Mouse (Mus musculus): ENCODE measurements around the gene Ucn.

Ucn gene

DNA sequence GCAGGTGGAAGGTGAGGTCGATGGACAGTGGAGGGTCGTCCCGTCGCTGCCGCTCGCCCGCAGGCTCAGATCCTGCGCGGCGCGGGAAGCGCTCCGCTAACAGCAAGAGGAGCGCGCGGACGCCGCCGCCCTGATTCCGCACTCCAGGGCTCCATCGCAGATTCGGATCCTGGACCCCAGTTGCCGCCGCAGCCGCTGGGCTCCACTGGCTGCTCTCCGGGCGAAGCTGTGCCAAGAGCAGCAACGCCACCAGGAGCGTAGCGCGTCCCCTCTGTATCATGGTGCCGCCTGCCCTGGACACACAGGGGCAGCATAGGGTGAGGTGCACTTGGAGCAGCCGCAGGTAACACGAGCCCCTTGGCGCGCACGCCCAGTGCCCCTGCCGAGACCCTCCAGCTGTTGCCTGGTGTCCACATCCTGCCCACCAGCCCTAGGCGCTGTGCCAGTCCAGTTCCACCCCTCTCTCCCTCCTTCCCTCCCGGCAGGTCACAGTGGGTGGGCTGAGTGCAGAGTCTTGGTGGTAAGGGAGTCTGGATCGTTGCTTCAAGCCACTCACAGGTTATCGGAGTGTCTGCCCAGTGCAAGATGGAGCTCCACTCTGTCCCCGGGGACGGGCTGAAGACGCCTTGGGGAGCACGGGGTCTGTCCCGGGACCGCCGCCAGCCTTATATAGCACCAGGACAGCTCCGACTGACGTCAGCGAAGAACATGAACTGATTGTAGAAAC, at the start of gene Ucn:
Gene Ucn (minus strand): TSS at position 589 of the 727 bp plus-strand sequence.
- DNase-seq (ENCODE audit: low spot score), result no peak

DNA sequence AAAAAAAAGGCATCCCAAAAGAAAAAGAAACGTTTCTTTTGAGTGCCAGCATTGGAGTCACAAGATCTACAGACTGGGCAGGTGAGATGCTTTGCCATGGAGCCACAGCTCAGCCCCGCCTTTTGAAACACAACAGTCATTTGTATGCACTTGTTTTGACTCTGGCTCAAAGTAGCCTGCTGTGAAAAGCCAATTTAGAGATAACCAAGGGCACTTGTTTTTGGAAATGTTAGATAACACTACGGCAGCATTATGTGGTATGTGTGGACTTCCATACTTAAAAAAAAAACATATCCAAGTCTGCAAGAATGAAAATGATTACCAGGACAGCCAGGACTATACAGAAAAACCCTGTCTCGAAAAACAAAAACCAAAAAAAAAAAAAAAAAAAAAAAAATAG, 45.0 kb upstream of the Ucn start:
- DNase-seq (ENCODE audit: low spot score), result no peak

DNA sequence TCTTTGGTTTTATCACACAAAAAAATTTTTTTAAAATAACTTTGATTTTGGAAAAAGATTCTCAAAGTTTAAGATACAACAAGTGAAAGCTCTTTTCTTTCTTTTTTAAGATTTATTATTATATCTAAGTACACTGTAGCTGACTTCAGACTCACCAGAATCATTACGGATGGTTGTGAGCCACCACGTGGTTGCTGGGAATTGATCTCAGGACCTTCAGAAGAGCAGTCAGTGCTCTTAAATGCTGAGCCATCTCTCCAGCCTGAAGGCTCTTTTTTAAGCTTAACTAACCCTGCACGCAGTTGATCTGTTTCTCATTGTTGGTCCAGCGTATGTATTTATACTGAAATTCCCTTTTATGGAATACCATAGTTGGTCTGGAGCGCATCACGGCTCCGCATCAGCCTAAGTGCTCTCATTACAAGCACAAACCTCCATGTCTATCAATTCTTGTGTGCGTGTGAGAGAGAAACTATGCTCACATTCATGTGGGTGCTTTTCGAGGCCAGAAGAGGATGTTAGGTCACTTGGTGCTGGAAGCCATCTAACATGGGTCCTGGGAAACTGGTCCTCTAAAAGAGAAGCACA, 42.6 kb upstream of the Ucn start:
- no peak for DNase-seq (ENCODE audit: low spot score)

DNA sequence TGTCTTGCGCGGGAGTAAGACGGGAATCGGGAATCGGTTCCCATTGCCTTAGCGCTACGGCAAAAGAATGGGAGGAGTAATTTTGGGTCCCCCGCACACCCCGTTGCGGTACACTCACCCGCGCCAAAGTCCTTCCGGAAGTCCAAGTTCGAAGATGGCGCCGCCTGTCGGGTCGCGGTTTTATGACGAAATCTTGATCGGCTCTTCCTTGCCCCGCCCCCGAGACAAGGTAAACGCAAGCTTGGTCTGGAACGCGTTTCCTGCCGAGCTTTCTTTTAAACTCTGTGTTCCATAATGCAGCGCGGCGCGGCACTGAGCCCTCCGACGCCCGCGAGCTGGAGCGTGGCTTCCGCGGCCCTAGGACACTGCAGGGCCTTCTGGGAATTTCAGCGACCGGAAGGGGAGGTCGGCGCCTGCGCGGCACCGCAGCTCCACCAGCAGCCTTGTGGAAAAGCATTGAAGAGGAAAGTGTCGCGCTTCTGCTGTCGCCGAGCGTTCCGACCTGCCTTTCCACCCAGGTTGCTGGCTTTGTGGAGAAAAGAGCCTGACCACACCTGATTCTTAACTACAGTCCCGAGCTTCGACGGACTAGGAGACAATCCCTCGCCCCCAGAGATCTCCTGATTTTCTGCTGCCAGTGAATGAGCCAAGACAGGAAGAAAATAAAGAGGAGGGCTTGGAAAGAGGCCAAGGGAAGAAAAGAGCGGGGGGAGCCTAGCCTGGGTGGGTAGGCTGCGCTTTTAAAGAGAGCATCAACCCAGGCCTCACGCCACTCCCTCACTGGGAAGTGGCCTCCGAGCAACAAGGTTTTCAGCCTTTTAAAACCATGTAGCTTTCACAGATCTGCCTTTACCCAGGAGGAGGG, 41.4 kb upstream of the Ucn start, which contains the start of the genes Gm29609 and Gtf3c2:
Gene Gm29609 (minus strand): TSS at position 146 of the 865 bp plus-strand sequence.
Gene Gtf3c2 (minus strand): TSS at position 379 of the 865 bp plus-strand sequence.
- DNase-seq (ENCODE audit: low spot score), result peak; percentile 94

DNA sequence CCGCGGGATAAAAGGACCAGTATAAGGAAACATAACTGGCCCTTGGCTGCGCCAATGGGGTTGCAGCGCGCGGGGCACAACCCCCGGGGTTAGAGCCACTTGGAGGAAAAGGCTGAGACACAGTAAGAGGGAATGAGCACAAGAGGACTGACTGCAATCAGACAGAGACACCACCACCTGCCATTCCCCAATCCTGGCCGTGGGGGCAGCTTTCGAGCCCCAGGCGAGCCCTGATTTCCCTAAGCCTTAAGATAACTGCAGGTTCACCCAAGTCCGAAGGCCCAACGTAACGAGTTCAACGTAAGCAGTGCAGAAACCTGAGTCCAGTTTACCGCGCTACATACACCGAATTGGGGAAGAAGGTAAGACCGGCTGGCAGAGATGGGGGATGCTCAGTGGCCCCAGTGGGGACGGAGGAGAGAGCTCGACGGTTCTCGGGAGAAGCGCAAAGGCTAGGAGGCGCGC, 40.7 kb upstream of the Ucn start:
- no peak for DNase-seq (ENCODE audit: low spot score)

DNA sequence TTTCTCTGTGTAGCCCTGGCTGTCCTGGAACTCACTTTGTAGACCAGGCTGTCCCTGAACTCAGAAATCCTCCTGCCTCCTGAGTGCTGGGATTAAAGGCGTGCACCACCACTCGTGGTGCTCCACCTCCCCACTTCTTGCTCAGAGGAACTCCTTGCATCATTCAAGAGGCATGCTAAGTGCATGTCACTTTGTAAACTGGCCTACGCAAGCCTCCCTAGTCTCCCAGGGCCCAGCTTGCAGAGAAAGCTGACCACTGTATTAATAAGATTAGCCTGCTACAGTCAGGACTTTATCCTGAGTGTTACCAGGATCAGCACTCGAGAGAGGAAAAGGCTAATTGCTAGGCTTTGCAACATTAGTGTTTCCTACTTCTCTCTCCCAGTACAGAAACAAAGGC, 30.0 kb upstream of the Ucn start:
- DNase-seq (ENCODE audit: low spot score), result peak; percentile 25

DNA sequence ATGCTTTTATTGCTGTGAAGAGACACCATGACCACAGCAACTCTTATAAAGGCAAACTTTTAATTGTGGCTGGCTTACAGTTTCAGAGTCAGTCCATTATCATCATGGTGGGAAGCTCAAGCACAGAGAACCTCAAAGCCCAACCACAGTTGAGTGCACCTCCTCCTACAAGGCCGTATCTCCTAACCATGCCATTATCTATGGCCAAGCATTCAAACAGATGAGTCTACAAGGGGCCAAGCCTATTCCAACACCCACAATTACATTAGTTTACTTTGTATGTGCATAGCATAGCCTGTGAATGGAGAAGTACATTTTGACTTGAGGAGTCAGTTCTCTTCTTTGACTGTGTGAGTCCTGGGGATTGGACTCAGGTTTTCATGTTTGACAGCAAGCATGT, 26.2 kb upstream of the Ucn start:
- no peak for DNase-seq (ENCODE audit: low spot score)

DNA sequence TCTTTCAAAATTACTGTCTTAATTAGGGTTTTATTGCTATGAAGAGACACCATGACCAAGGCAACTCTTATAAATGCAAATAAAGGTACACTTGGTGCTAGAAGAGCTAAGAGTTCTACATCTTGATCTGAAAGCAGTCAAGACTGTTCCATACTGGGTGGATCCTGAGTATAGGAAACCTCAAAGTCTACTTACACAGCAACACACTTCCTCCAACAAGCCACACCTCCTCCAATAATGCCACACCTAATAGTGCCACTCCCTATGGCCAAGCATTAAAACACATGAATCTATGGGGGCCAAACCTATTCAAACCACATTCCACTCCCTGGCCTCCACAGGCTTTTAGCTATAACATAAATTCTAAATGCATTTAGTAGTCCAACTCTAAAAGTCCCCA, 23.8 kb upstream of the Ucn start:
- no peak for DNase-seq (ENCODE audit: low spot score)

DNA sequence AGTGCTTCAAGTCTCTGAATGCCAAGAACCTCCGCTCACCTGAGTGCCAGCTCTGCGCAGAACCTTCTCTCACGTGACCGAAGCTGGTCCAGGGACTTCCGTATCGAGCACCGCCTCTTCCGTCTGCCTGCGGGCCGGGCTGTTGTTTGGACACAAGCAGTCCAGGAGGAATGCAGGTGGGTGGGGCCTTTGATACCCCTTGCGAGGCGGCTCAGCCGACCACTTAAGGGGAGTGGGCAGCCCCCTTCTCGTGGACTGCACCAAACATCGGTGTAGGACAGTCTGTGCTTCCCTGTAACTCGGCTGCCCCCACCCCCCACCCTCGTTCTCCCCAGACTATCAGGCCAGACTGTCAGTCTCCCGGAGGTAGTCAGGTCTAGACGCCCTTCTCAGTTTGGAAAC, 15.5 kb upstream of the Ucn start, which contains the start of gene Mpv17:
Gene Mpv17 (minus strand): TSS at position 100 of the 402 bp plus-strand sequence.
- peak; percentile 88 for DNase-seq (ENCODE audit: low spot score)

DNA sequence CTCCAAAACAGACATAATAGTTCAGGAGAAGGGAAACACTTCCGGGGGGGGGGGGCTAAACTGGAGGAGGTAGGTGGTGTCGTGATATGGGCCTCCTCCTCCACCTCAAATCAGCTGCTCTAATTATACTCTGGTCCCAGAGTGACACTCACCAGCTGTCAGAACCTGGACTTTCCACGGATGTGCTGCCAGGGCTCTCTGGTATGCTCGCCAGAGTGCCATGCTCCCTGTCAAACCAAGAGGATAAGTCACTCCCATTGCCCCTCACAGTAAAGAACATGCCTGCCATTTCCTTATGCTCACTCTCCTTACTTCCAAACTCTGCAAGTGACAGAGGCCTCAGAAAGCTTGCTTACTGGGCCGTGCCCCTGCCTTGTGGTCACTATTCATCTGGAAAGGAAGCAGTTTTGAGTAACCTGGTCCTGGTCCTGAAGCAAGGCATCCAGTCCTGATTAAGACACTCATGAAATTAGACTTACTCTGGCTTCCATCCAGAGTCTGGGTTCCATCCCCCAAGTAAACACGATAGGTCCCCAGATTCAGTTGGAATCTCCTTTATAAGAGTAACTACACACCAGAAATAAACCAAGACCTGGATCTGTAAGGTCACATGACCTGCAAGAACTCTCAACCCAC, 15.0 kb upstream of the Ucn start:
- no peak for DNase-seq (ENCODE audit: low spot score)

DNA sequence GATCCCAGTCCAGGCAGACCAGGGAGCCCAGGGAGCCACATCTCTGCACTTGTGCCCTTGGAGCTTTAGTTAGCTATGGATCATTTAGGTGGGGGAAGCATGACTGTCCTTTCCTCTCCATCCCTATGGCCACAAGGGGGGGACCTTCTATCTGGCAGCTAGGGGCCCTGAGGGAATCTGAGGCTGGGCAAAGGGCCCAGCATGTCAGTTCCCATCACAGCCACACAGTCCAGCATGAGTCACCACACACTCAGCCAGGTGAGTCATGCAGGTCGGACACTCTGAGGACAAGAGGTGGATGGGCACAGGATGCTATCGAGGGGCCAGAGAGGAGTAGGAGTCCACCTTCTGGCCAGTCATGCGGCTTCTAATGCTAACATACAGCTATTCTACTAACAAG, 13.1 kb upstream of the Ucn start:
- no peak for DNase-seq (ENCODE audit: low spot score)

DNA sequence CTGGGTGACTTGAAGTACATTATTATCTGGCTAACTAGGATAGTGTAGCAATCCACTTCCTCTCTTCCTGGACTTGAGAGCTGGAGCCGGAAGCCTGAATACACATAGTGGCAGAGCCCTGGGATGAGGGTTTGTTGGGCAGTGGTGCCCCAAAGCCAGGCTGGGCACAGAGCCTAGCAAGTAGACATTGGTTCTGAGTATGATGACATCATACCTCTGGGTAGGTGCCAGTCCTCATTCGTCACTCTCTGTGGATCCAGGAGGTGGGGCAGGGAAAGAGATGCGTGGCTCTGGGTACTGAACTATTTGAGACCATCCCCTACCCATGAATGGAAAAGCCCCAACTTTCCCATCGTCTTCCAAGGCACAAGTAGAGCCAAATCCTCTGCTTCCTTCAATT, 11.2 kb upstream of the Ucn start:
- DNase-seq (ENCODE audit: low spot score), result no peak

DNA sequence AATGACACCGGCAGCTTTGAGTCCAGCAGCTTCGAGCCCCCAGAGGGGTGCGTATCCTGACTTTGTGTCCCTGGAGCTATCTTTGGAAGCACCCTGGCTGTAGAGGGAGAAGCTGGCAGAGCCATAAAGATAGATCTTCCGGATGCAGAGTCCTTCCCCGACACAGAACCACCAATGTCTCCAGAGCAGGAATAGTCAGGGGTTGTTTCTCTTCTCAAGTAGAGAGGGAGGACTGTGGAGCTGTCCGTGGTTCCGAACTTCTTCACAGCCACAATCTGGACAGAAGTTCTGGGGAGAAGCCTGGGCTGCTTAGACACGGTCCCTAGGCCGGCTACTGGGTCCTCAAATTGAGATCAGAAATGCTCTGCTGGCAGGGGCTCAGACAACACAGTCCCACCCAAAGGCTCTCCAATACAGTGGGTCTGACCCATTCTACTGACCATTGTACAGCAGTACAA, 368 bp upstream of the Ucn start:
- no peak for DNase-seq (ENCODE audit: low spot score)

DNA sequence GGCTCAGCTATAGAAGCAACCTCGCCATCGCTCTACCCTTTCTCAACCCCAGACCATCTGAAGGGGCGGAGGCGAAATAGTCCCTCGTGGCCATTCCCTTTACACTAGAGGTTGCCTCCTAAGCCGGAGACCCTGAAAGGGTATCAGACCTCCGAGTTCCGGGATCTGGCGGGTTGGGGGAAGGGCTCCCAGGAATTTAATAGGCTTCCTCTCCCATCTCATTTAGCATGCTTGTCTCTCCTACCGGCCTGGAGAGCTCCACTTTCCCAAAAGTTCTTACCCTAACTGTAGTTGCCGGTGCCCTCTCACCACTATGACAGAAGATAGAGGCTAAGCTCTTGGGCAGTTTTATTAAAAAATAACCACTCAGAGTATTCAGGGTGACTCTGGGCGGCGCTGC, 971 bp downstream of the Ucn start:
- DNase-seq (ENCODE audit: low spot score), result no peak

DNA sequence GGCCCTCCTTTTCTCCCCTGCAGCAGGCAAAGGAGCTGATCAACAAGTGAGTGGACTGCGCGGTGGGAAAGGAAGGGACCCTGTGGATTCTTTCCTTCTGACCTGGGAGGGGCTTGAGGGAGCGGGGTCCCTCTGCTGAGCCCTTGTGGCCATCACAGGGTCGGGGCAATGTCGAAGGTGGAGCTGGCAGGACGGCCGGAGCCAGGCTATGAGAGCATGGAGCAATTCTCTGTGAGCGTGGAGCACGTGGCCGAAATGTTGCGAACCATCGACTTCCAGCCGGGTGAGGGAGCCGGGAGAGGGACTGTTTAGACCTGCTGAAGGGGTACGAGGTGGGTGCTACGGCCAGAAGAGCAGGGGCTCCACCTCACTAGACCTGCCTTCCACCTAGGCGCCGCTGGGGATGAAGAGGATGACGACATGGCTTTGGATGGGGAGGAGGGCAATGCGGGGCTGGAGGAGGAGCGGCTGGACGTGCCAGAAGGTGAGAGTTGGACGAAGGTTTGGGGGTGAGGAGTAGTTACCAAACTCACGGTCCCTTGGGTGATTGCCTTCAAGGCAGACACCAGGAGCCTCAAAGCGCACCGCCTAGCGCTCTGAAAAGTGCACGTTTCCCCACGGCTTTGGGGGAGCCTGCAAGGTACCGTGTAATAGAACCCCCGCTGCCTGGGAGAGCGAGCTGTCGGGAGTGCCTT, 1.8 kb downstream of the Ucn start:
- no peak for DNase-seq (ENCODE audit: low spot score)

DNA sequence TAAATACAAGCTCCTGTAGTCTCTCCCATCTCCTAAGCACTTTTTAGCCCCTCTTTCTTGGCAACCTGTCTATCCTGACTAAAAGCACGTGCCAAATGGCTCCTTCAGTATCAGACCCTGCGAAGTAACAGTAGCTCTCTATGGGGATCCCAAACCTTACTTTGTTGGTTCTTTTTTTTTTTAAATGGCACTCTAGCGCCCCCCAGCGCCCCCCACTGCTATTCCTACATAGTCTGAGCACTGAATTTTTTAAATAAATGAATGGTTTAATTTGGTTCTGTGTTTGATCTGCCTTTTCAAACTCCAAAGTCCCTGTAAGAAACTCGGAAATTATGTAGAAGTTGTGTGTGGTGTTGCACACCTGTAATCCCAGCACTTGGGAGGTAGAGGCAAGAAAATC, 12.6 kb downstream of the Ucn start:
- no peak for DNase-seq (ENCODE audit: low spot score)

DNA sequence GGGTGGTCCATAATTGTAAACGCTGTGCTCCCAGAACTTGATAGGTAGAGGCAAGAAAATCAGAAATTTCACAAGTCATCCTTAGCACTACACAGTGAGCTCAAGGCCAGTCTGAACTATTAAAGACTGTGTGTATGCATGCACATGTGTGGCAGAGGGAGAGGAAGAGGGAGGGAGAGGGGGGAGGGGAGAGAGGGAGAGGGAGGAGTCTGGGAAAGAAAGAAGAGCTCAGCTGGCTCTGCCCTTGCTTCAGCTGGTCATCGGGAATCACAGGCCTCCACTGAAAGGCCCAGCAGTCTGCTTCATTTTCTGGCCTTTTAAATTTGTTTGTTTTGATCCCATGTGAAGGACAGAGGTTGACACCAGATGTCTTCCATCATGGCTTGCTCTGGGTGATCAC, 15.1 kb downstream of the Ucn start:
- no peak for DNase-seq (ENCODE audit: low spot score)

DNA sequence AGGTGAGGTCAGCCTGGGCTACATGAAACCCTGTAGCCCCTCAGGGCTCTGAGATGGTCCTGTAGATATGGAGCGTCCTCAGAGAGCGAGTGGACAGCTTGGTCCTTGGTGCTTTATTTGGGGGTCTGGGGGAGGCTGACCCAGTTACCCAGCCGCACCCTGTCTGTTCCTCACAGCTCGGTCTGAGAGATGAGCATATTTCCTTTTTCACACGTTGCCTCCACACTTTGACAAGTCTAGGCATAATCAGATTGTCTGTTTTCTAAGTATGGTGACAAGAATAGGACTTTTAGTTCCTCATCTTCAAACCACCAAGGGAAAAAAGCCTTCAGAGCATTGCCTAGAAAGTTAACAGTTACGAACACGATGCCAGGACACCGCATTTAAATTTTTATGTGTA, 17.5 kb downstream of the Ucn start:
- DNase-seq (ENCODE audit: low spot score), result no peak

DNA sequence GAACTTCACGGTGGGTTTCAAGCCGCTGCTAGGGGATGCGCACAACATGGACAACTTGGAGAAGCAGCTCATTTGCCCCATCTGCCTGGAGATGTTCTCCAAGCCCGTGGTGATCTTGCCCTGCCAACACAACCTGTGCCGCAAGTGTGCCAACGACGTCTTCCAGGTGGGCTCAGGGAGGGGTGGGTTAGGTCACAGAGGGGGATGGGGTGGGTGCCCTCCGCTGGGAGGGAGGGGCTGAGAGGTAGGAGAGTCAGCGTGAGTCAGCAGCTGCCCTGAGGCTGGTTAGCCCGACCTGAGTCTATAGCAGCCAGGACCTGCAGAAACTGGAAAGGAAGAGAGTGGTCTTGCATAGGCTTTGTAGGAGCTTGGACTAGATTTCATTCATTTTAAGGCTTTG, 21.7 kb downstream of the Ucn start:
- no peak for DNase-seq (ENCODE audit: low spot score)

DNA sequence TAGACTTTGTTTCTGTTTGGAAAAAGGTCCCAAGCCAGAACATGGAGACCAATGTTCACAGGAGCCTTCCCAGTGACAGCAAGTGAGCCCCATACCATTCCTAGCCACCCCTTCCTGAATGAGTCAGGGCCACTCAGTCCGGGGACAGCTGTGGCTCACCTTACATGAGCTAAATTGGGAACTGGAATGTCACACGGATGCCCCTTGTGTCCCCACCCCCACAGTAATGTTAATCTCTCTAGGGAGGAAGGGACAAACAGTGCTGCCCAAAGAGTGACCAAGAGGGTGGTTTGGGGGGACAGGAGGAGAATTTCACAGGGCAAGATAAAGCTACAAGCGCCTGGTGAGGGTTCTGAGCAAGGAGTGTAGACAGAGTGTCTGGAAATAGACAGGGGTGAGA, 22.3 kb downstream of the Ucn start, which contains the start of gene Trim54:
Gene Trim54 (plus strand): TSS at position 359 of the 400 bp plus-strand sequence.
- no peak for DNase-seq (ENCODE audit: low spot score)

DNA sequence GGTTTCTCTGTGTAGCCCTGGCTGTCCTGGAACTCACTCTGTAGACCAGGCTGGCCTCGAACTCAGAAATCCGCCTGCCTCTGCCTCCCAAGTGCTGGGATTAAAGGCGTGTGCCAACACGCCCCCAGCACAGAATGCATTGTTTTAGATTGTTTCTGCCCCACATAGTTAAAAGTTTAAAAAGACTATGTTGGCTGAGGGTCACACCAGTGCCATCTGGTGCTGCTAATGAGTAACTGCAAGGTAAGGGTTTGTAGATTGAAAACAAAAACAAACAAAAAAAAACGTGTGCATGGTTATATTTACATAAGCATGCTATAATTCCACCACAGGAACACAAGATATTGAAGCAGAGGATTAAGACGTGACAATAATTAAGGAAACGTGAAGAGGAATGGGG, 27.8 kb downstream of the Ucn start:
- DNase-seq (ENCODE audit: low spot score), result no peak

All from lung, postnatal 25 days (tissue).